Mouse (Mus musculus): ENCODE results near the gene Stox2.

DNA sequence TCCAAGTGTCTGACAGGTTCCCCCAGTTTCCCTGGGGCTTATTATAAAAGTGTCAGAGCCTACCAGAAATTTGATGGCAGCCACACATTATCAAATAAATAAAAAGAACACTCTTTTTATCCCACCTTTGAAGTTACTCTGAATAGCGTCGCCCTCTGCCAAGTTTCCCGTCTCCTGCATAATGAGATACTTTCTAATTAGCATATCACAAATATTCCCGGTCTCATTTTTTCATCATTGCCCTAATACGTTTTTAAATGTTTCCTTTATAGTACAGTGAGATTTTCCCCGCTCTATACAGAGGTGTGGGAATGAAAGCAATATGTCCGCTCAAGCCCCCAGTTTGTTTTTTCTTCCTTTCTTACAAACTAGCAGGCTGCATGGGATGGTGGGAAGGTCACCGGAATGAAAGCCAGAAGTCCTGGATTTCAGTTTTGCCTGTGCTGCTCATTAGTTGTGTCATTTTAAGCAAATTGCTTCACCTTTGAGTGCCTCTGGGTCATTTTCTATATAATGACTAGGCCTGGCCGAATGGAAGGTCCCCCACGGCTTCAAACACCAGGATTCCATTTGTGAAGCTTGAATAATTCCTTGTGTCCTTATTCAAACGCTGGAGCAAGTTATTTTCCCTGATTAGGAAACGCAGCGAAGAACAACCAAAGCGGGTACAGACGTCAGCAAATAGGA lies 100.9 kb downstream of the Stox2 start:
- TF ChIP-seq CTCF (conservative IDR thresholded peaks at IDR 0.05; ENCODE audit: insufficient read depth, insufficient read length, low read depth, low read length), result no peak
- no peak for TF ChIP-seq POLR2A (IDR thresholded peaks at IDR 0.05; ENCODE audit: low read depth, low read length)
